Mouse (Mus musculus) lung, embryonic 16.5 days (tissue): ENCODE measurements at regions not wholly inside any gene's neighbourhood (a gene's known extent, or its start where the extent isn't known, plus 50 kb on each side); places are given as distances from the start of the nearest gene placed in this dataset.

Experiments
- ATAC-seq: fragments of 200-750 bp; cut with Nextera tagmentation; 2 replicates; pipeline ENCODE4 v1.8.0; 2017; ENCODE audit warnings: low read depth, mild to moderate bottlenecking, moderate library complexity
- H3K27ac ChIP-seq: fragments of 300-500 bp; sonication (generic); 2 replicates; pipeline ENCODE4 v1.5.1; 2014; ENCODE audit warnings: mild to moderate bottlenecking, control low read depth, low read length
- H3K27me3 ChIP-seq: fragments of 300-500 bp; sonication (generic); 2 replicates; pipeline ENCODE4 v1.6.1; 2014; ENCODE audit warnings: low read depth, low read length, mixed read lengths; ENCODE audit not compliant: control insufficient read depth, insufficient read depth
- H3K36me3 ChIP-seq: fragments of 300-500 bp; sonication (generic); 2 replicates; pipeline ENCODE4 v1.6.1; 2014; ENCODE audit warnings: low read length; ENCODE audit not compliant: control insufficient read depth, insufficient read depth
- H3K4me1 ChIP-seq: fragments of 300-500 bp; sonication (generic); replicated peaks from 2 replicates; pipeline ENCODE4 v1.6.1; 2014; ENCODE audit warnings: low read length, mixed read lengths; ENCODE audit not compliant: control insufficient read depth, insufficient read depth
- H3K4me2 ChIP-seq: fragments of 300-500 bp; sonication (generic); 2 replicates; pipeline ENCODE4 v1.6.1; 2014; ENCODE audit warnings: low read depth, low read length, control low read depth
- H3K4me3 ChIP-seq: fragments of 300-500 bp; sonication (generic); 2 replicates; pipeline ENCODE4 v1.5.1; 2014; ENCODE audit warnings: mild to moderate bottlenecking, low read length, control low read depth
- H3K9ac ChIP-seq: fragments of 300-500 bp; sonication (generic); 2 replicates; pipeline ENCODE4 v1.6.1; 2014; ENCODE audit warnings: low read length, control low read depth
- H3K9me3 ChIP-seq: fragments of 300-500 bp; sonication (generic); 2 replicates; pipeline ENCODE4 v1.6.1; 2016; ENCODE audit warnings: low read length; ENCODE audit not compliant: control insufficient read depth
- WGBS: fragments of 180-500 bp; shearing (Covaris S2); extraction: QIAGEN DNeasy Blood & Tissue Kit; methylation state at CpG from one replicate; pipeline ENCODE4 v1.1.7; 2014; 5-methylcytosine and 5-hydroxymethylcytosine counted together

DNA sequence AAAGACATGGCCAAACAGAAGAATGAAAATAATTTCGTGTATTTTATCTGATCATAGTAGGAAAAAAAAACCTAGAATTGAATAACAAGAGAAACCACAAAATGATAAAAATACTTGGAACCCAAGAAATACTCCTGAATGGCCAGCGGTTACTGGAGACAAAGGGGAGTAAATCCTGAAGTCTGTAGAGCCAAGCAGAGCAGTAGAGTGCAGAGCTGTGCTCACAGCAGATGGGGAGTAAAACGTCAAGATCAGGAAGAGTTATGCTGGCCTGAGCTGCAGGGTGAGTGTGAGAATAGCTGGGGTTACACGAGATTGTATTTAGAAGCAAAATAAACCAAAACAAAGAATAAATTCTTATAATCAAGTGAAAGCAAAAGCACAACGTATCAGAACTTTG, 334.0 kb downstream of the Cxcl12 start:
- no peaks in the 10 kb centered on the region for H3K36me3 ChIP-seq
- WGBS, result 49% methylated on average over 5 of the region's 5 CpGs
- H3K9ac ChIP-seq, result no peak overlapping the region
- ATAC-seq, result no peak
- no peaks in the 10 kb centered on the region for H3K27me3 ChIP-seq
- H3K27ac ChIP-seq, result no peak overlapping the region
- H3K4me2 ChIP-seq, result no peak overlapping the region
- H3K9me3 ChIP-seq, result no peaks in the 10 kb centered on the region
- H3K4me1 ChIP-seq, result no peaks in the 10 kb centered on the region
- H3K4me3 ChIP-seq, result no peak overlapping the region

DNA sequence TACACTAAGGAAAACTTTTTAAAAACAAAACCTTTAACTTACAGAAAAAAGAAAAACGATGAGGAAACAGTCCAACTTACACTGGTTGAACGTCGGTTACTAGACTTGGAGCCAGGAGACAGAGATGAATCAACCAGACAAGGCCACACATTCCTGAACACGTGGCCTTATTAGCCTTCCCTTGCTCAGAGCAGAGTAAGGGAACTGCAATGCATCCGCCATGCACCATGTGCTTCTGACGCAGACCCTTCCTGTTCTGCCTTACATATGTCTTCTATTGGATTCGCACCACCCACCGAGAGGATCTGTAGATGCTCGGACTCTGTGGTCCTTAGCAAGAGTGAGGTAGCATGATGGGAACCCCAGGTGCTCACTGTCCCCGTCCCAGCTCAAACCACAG, 336.2 kb upstream of the Zfp637 start:
- ATAC-seq, result no peak

DNA sequence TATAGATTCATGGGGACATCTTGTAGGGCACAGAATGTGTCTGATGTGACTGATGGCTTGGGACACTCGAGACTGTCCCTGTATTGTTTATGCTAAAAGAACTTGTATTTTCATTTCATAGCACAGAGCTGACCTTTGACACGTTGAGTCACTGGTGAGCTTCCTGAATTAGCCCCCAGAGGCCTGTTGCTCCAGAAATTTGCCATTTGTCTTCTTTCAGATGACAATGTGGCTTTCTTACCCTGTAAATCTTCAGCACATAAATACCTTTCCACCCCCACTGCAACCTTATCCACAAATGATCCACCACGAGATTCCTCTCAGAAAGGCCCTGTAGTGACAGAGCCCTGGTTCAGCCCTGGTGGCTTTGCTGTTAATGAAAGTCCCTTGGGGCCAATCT, 335.5 kb upstream of the Zfp637 start:
- Histone ChIP-seq H3K4me3 (no peak overlapping the region), H3K4me1 (no peaks in the 10 kb centered on the region), H3K9me3 (no peaks in the 10 kb centered on the region), H3K4me2 (no peak overlapping the region), H3K9ac (no peak overlapping the region), H3K27ac (no peak overlapping the region), H3K27me3 (no peaks in the 10 kb centered on the region), H3K36me3 (no peaks in the 10 kb centered on the region)
- no peak for ATAC-seq
- 34% methylated on average over 3 of the region's 3 CpGs for WGBS

More for the DNA sequence above, 336.2 kb upstream of the Zfp637 start:
- H3K27ac ChIP-seq, result no peak overlapping the region
- H3K4me2 ChIP-seq, result no peak overlapping the region
- H3K4me3 ChIP-seq, result no peak overlapping the region
- H3K36me3 ChIP-seq, result no peaks in the 10 kb centered on the region
- no peak overlapping the region for H3K9ac ChIP-seq
- H3K9me3 ChIP-seq, result no peaks in the 10 kb centered on the region
- 76% methylated on average over 10 of the region's 10 CpGs for WGBS
- no peaks in the 10 kb centered on the region for H3K27me3 ChIP-seq
- no peaks in the 10 kb centered on the region for H3K4me1 ChIP-seq

DNA sequence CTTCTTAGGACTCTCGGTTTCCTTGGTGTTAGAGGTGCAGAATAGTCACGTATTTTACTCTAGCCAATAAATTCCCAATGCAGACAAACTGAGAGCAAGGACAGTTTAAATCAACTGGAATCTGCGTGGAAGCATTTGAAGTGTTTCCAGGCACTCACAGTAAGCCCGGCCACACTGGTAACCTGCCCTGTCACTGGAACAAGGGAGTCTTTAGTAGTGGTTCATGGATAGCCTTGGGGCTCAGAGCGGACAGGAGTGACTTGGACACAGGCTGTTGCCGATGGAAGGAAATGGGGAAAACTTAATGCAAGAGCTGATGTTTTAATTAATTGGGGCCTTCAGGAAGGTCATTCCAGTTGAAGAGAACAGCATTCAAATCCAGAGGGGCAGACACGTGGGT, 334.4 kb upstream of the Zfp637 start:
- 73% methylated on average over 7 of the region's 7 CpGs for WGBS
- no peak overlapping the region for H3K9ac ChIP-seq
- no peak for ATAC-seq
- H3K9me3 ChIP-seq, result no peaks in the 10 kb centered on the region
- H3K27me3 ChIP-seq, result no peaks in the 10 kb centered on the region
- no peak overlapping the region for H3K4me2 ChIP-seq
- no peak overlapping the region for H3K27ac ChIP-seq
- no peak overlapping the region for H3K4me3 ChIP-seq
- no peaks in the 10 kb centered on the region for H3K36me3 ChIP-seq
- H3K4me1 ChIP-seq, result no peaks in the 10 kb centered on the region

DNA sequence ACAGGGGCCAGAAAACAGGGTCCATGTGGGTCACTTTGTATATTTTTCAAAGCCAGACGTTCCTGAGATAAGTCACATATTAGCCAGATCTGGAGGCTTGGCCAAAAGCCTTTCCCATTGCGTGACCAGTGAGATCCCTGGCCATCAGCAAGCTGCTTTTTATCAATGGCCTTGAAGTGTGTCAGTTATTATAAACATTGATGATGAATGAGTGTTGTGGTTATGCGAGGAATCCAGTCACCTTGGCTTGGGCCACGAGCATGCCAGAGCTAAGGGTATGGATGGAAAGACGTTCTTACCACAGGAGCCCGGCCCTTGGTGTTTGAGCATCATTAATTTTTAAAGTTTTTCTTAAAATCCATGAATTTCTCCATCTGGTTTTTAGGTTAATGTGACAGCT, 332.1 kb upstream of the Zfp637 start:
- Histone ChIP-seq H3K4me1 (no peaks in the 10 kb centered on the region), H3K27me3 (no peaks in the 10 kb centered on the region), H3K27ac (no peak overlapping the region), H3K4me2 (no peak overlapping the region), H3K9me3 (no peaks in the 10 kb centered on the region), H3K9ac (no peak overlapping the region), H3K36me3 (no peaks in the 10 kb centered on the region), H3K4me3 (no peak overlapping the region)
- WGBS, result 24% methylated on average over 6 of the region's 6 CpGs
- ATAC-seq, result no peak

DNA sequence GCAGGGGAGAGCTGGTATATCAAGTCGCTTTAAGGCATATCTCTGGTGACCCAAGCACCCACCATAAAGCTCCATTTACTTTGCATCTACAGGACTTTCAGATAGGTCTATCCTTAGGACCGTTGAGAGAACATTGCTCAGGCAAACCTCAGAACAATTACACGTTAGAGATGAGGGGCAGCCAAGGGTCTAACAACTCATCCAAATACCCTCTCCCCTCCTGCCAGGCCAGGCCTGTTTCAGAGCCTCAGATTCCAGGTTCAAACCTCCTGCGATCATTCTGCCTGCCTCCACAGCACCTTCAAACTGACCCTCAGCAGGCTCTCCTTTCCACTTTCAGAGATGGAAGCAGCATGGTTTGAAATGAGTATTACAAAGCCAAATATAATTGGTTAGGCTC, 331.0 kb upstream of the Zfp637 start:
- Histone ChIP-seq H3K4me2 (no peak overlapping the region), H3K4me3 (no peak overlapping the region), H3K4me1 (no peaks in the 10 kb centered on the region), H3K9ac (no peak overlapping the region), H3K27me3 (no peaks in the 10 kb centered on the region), H3K27ac (no peak overlapping the region), H3K36me3 (no peaks in the 10 kb centered on the region), H3K9me3 (no peaks in the 10 kb centered on the region)
- no peak for ATAC-seq
- WGBS, result 81% methylated on average over 4 of the region's 4 CpGs

DNA sequence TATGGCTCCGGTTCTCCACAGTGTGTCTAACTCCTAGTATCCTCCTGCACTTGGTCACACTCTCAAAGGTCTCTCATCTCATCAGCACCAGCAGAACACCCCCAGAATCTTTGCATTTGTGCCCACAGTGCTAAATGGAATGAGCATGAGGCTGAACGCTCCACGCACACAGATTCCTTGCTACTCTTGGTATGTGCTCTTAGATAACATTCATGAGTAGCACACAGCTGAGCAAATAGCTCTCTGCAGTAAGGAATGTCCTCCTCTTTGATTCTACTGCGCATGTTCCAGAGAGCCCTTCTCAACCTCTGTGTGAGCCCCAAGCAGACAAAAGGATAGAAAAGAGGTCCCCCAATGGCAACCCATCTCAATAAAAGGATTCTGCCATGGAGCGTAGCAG, 326.1 kb upstream of the Zfp637 start:
- WGBS, result 60% methylated on average over 5 of the region's 5 CpGs

DNA sequence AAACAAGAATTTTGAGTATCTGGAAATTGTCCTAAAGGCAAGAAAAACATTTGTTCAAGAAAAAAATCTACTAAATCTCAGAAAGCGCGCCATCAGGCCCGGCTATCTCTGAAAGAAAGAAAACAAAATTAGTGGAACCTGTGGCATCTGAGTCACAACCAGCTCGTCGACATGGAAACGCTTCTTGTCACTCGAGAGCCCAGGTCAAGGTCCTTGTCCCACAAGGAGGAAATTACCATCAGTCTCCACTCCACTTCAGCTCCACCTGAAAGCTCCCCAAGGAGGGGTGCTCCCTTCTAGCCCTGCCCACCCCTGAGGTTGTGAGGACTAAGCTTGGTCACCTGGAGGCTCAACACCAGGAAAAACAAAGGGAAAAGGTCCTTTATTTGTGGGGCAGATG, 324.1 kb upstream of the Zfp637 start:
- ATAC-seq, result peak; percentile 28; the same call in 1 of the 2 replicates
- H3K27me3 ChIP-seq, result no peaks in the 10 kb centered on the region
- H3K27ac ChIP-seq, result no peak overlapping the region
- no peak overlapping the region for H3K4me2 ChIP-seq
- no peak overlapping the region for H3K4me3 ChIP-seq
- H3K9ac ChIP-seq, result no peak overlapping the region
- WGBS, result 54% methylated on average over 7 of the region's 7 CpGs
- no peaks in the 10 kb centered on the region for H3K4me1 ChIP-seq
- H3K36me3 ChIP-seq, result no peaks in the 10 kb centered on the region
- no peaks in the 10 kb centered on the region for H3K9me3 ChIP-seq

More for the DNA sequence above, 326.1 kb upstream of the Zfp637 start:
- Histone ChIP-seq H3K4me1 (no peaks in the 10 kb centered on the region), H3K36me3 (no peaks in the 10 kb centered on the region), H3K4me3 (no peak overlapping the region), H3K9ac (no peak overlapping the region), H3K27ac (peak overlapping the region; percentile 60; the same call in 1 of the 2 replicates), H3K27me3 (no peaks in the 10 kb centered on the region), H3K4me2 (no peak overlapping the region), H3K9me3 (no peaks in the 10 kb centered on the region)
- ATAC-seq, result peak; percentile 78

DNA sequence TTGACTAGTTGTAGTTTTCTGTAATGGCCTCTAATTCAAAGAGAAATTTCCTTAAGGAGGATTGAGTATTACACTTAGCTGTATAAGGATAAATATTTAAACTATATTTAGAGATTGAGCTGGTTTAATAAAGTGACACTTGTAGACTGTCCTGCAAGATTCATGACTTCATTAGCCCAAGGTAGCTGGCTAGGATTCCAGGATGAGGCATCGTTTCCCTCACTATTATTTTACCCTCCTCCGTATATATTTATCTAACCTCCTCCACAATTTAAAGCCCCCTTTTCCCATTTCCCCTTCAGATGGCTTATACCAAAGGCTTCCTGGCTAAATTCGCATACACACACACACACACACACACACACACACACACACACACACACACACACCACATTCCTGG, 322.0 kb upstream of the Zfp637 start:
- no peaks in the 10 kb centered on the region for H3K36me3 ChIP-seq
- no peak overlapping the region for H3K4me3 ChIP-seq
- no peaks in the 10 kb centered on the region for H3K9me3 ChIP-seq
- no peak overlapping the region for H3K4me2 ChIP-seq
- H3K4me1 ChIP-seq, result no peaks in the 10 kb centered on the region
- no peak overlapping the region for H3K9ac ChIP-seq
- H3K27ac ChIP-seq, result no peak overlapping the region
- 22% methylated on average over 3 of the region's 3 CpGs for WGBS
- ATAC-seq, result no peak
- H3K27me3 ChIP-seq, result no peaks in the 10 kb centered on the region

DNA sequence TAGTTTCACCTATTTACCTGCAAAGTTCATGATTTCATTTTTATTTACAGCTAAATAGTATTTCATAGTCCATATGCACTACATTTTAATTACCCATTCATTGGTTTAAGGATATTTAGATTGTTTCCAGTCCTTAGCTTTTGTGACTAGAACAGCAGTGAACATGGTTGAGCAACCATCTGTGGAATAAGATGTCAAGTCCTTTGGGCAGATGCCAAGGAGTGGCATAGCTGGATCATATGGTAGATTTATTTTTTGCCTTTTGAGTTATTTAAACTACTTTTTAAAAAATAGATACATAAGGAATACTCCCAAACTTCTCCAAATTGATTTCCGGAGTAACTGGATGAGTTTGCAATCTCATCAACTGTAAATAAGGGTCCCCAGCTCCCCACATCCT, 321.5 kb upstream of the Zfp637 start:
- H3K4me1 ChIP-seq, result no peaks in the 10 kb centered on the region
- no peak overlapping the region for H3K4me3 ChIP-seq
- no peak overlapping the region for H3K9ac ChIP-seq
- H3K4me2 ChIP-seq, result no peak overlapping the region
- 88% methylated on average over 1 of the region's 1 CpGs for WGBS
- H3K36me3 ChIP-seq, result no peaks in the 10 kb centered on the region
- H3K27ac ChIP-seq, result no peak overlapping the region
- H3K27me3 ChIP-seq, result no peaks in the 10 kb centered on the region
- no peaks in the 10 kb centered on the region for H3K9me3 ChIP-seq
- ATAC-seq, result no peak
